Mouse (Mus musculus) spleen, adult 2 months (tissue): Measurements from ENCODE around the gene Lefty1.

ENCODE experiments used
- CTCF ChIP-seq: fragments of 200-500 bp; IDR thresholded peaks from 2 replicates; pipeline ENCODE4 v1.5.1; 2011; ENCODE audit warnings: mild to moderate bottlenecking, inconsistent platforms; ENCODE audit not compliant: insufficient read depth, insufficient read length, insufficient replicate concordance; ENCODE audit errors: extremely low read depth
- POLR2A ChIP-seq: fragments of 200-500 bp; IDR thresholded peaks from 2 replicates; pipeline ENCODE4 v1.6.1; 2011; ENCODE audit warnings: low read depth, low read length, inconsistent platforms

- no peak for TF ChIP-seq CTCF
- no peak for TF ChIP-seq POLR2A
Observed at GRCm38 (mm10) chr1:180943032-180943644, 8.3 kb downstream of the Lefty1 start.
